ENCODE assay signal across 12 mouse cellular contexts in genomic region chr2:10314251-10315243, GRCm38 (mm10). TPM values are rescaled to one million over a fixed set of nuclear protein-coding genes. Genes with fewer than 3 reads are reported as not detected.
A peak's percentile ranks its signal among the peaks of the same experiment; 100 is the strongest.
DNase-seq lines count a peak whose midpoint lies in the region; ATAC-seq and TF ChIP-seq lines count a peak whose summit lies in the region.
"Had no signal": no experiment of that assay in that cellular context is flagged by ENCODE, and none has a peak within 500 bp of the region (broad histone marks: within the 10 kb centered on the region; RNA-seq: fewer than 3 reads in every experiment).

No protein-coding gene starts in this region.

- no peak overlapping the region for H3K9ac ChIP-seq in heart, embryonic 13.5 days
- no peak overlapping the region for H3K9ac ChIP-seq in stomach, embryonic 14.5 days (replicated peaks; ENCODE audit: low read depth, low read length)
- no peak overlapping the region for H3K9ac ChIP-seq in stomach, postnatal 0 days (ENCODE audit: low read length)
- H3K9ac ChIP-seq in midbrain, embryonic 16.5 days (ENCODE audit: low read depth, low read length) = no peak overlapping the region
- H3K9ac ChIP-seq: intestine, embryonic 15.5 days had no signal

- intact Hi-C loops in heart, postnatal 14 days (cut with DNase I) = no loop called here

- H3K4me1 ChIP-seq in heart, embryonic 13.5 days = peaks cover 18% of the 10 kb centered on the region
- H3K4me1 ChIP-seq in stomach, embryonic 14.5 days (ENCODE audit: control insufficient read depth, insufficient read depth, low read length) = no peaks in the 10 kb centered on the region
- no peaks in the 10 kb centered on the region for H3K4me1 ChIP-seq in stomach, postnatal 0 days (replicated peaks; ENCODE audit: control insufficient read depth, insufficient read depth)
- H3K4me1 ChIP-seq in midbrain, embryonic 16.5 days (ENCODE audit: control insufficient read depth, insufficient read depth, low read length) = peaks cover 6% of the 10 kb centered on the region
- H3K4me1 ChIP-seq: intestine, embryonic 15.5 days had no signal

- WGBS in heart, embryonic 13.5 days = 36% methylated on average over 14 of the region's 14 CpGs
- WGBS in stomach, embryonic 14.5 days = 35% methylated on average over 14 of the region's 14 CpGs
- 36% methylated on average over 14 of the region's 14 CpGs for WGBS in stomach, postnatal 0 days
- WGBS in midbrain, embryonic 16.5 days = 44% methylated on average over 14 of the region's 14 CpGs

- no peak for DNase-seq in heart, postnatal 14 days
- no peak for DNase-seq in stomach, postnatal 0 days (ENCODE audit: low spot score)
- DNase-seq in thymus, postnatal 4 days = peak; percentile 54
- no peak for DNase-seq in urinary bladder, adult 18-20 months (ENCODE audit: low spot score in 2 of 2)
- no peak for DNase-seq in cerebellum, adult 9-11 months

- no peak for TF ChIP-seq CTCF in stomach, postnatal 0 days (IDR thresholded peaks at IDR 0.05; ENCODE audit: low read depth)

- H3K9me3 ChIP-seq in heart, embryonic 13.5 days = no peaks in the 10 kb centered on the region
- H3K9me3 ChIP-seq in stomach, embryonic 14.5 days (ENCODE audit: control insufficient read depth, low read depth, low read length) = no peaks in the 10 kb centered on the region
- H3K9me3 ChIP-seq in stomach, postnatal 0 days (ENCODE audit: control insufficient read depth, low read length) = no peaks in the 10 kb centered on the region
- H3K9me3 ChIP-seq in midbrain, embryonic 16.5 days (replicated peaks; ENCODE audit: control insufficient read depth, low read length, poor library complexity, severe bottlenecking) = no peaks in the 10 kb centered on the region
- H3K9me3 ChIP-seq: G1E; intestine, embryonic 15.5 days had no signal

- no peak for TF ChIP-seq EP300 in stomach, postnatal 0 days (optimal IDR thresholded peaks at IDR 0.05)

- H3K36me3 ChIP-seq in heart, embryonic 13.5 days = no peaks in the 10 kb centered on the region
- no peaks in the 10 kb centered on the region for H3K36me3 ChIP-seq in stomach, embryonic 14.5 days (ENCODE audit: control insufficient read depth, insufficient read depth, low read length)
- no peaks in the 10 kb centered on the region for H3K36me3 ChIP-seq in stomach, postnatal 0 days (ENCODE audit: control insufficient read depth, insufficient read depth, low read length)
- no peaks in the 10 kb centered on the region for H3K36me3 ChIP-seq in midbrain, embryonic 16.5 days (ENCODE audit: control insufficient read depth, insufficient read depth, low read length)
- H3K36me3 ChIP-seq: G1E; intestine, embryonic 15.5 days had no signal

- no peak overlapping the region for H3K27ac ChIP-seq in heart, embryonic 13.5 days (replicated peaks)
- no peak overlapping the region for H3K27ac ChIP-seq in stomach, embryonic 14.5 days (ENCODE audit: low read length)
- no peak overlapping the region for H3K27ac ChIP-seq in stomach, postnatal 0 days (replicated peaks)
- H3K27ac ChIP-seq in midbrain, embryonic 16.5 days (ENCODE audit: low read length) = no peak overlapping the region
- H3K27ac ChIP-seq: intestine, embryonic 15.5 days; left cerebral cortex, adult 2 months; macrophage had no signal

- H3K4me2 ChIP-seq in heart, embryonic 13.5 days = peak overlapping the region; percentile 47
- no peak overlapping the region for H3K4me2 ChIP-seq in stomach, embryonic 14.5 days (replicated peaks; ENCODE audit: low read depth, low read length)
- no peak overlapping the region for H3K4me2 ChIP-seq in stomach, postnatal 0 days (replicated peaks; ENCODE audit: low read depth)
- no peak overlapping the region for H3K4me2 ChIP-seq in midbrain, embryonic 16.5 days (ENCODE audit: low read length)
- H3K4me2 ChIP-seq: intestine, embryonic 15.5 days had no signal

- no peak for ATAC-seq in heart, embryonic 13.5 days (ENCODE audit: extremely low read depth, insufficient number of reproducible peaks, low FRiP score, low TSS enrichment)
- ATAC-seq in stomach, embryonic 14.5 days (ENCODE audit: insufficient number of reproducible peaks, insufficient read depth, low FRiP score, low read depth) = 0 out of 2 replicates have a peak, but pooled peaks have one; percentile 18
- no peak for ATAC-seq in stomach, postnatal 0 days (ENCODE audit: low FRiP score, low TSS enrichment)
- peak; percentile 33; the same call in 1 of the 2 replicates for ATAC-seq in midbrain, embryonic 16.5 days
- ATAC-seq: intestine, embryonic 15.5 days had no signal

- no peak overlapping the region for H3K4me3 ChIP-seq in heart, embryonic 13.5 days
- no peak overlapping the region for H3K4me3 ChIP-seq in stomach, embryonic 14.5 days (ENCODE audit: low read depth, low read length)
- no peak overlapping the region for H3K4me3 ChIP-seq in stomach, postnatal 0 days (ENCODE audit: low read depth, low read length)
- H3K4me3 ChIP-seq in midbrain, embryonic 16.5 days (ENCODE audit: low read depth, low read length) = no peak overlapping the region
- H3K4me3 ChIP-seq: intestine, embryonic 15.5 days; left cerebral cortex, adult 2 months had no signal

- peaks cover 14% of the 10 kb centered on the region for H3K27me3 ChIP-seq in heart, embryonic 13.5 days (replicated peaks)
- no peaks in the 10 kb centered on the region for H3K27me3 ChIP-seq in stomach, embryonic 14.5 days (ENCODE audit: control insufficient read depth, insufficient read depth, low read length)
- no peaks in the 10 kb centered on the region for H3K27me3 ChIP-seq in stomach, postnatal 0 days (ENCODE audit: control insufficient read depth, insufficient read depth, low read length)
- H3K27me3 ChIP-seq in midbrain, embryonic 16.5 days (ENCODE audit: control insufficient read depth, insufficient read depth, low read depth, low read length) = no peaks in the 10 kb centered on the region
- H3K27me3 ChIP-seq: intestine, embryonic 15.5 days had no signal

RNA-seq across cellular contexts. Expression of gene Sfmbt2, which starts 55.8 kb away (rescaled TPM):
- 1.3 and 1.4 TPM in 2 replicates for polyA plus RNA-seq in heart, embryonic 13.5 days (2015; fragmentation: Nextera tagmentation; extraction: Ambion mirVana)
- under 1 TPM; 0.56 to 0.69 TPM for total RNA-seq in heart, postnatal 14 days (2021)
- 2.1 and 2.3 TPM in 2 replicates for polyA plus RNA-seq in stomach, embryonic 14.5 days (2014; fragmentation: Nextera tagmentation; extraction: Ambion mirVana)
- polyA plus RNA-seq in stomach, postnatal 0 days (2015; fragmentation: Nextera tagmentation; extraction: Ambion mirVana) = 0.63 and 0.65 TPM in 2 replicates
- 6.1 and 6.5 TPM in 2 replicates for polyA plus RNA-seq in midbrain, embryonic 16.5 days (2015; fragmentation: Nextera tagmentation; extraction: Ambion mirVana)

Comparison
In these comparisons a context has a peak if more than half of its experiments do, and no peak if none do; other contexts are left out.
1. ATAC-seq: peak in stomach, embryonic 14.5 days (single experiment) and midbrain, embryonic 16.5 days (single experiment); none in heart, embryonic 13.5 days (single experiment) and stomach, postnatal 0 days (single experiment).